Mouse (Mus musculus) megakaryocyte, embryonic 14.5 days (primary cell): ENCODE results near the gene Mlkl.

ENCODE experiments used
- FLI1 ChIP-seq: IDR thresholded peaks from 2 replicates; pipeline ENCODE4 v1.6.1; 2012; ENCODE audit warnings: low read length, inconsistent platforms, mixed read lengths
- GATA1 ChIP-seq: IDR thresholded peaks from 3 replicates; pipeline ENCODE4 v1.6.1; 2012; ENCODE audit warnings: mixed read lengths, low read length, inconsistent platforms, borderline replicate concordance

DNA sequence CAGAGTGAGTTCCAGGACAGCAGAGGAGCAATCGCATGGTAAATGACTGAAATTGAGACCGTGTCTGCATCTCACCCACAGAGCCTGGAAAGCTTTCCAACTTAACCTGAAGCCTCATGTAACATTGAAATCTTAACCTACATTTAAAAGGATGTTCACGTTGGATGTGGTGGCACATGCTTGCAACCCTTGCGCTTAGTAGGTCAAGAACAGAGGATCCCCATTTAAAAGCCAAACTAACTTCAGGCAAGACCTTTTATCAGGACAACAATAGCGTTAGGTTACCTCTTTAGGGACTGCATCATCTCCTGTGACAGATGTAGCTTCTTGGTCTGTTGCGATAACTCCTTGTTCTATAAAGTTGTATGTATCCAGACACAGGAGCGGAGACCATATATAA, 47.4 kb downstream of the Mlkl start:
- TF ChIP-seq GATA1 (no peak), FLI1 (no peak)
